Mouse (Mus musculus): Measurements from ENCODE around the gene Nfib. TPM values are rescaled to one million over a fixed set of nuclear protein-coding genes. Genes with fewer than 3 reads are reported as not detected.
A peak's percentile ranks its signal among the peaks of the same experiment; 100 is the strongest.

Nfib gene
- total RNA-seq, 2 experiments from 2014 or later, result 216 to 233 TPM

DNA sequence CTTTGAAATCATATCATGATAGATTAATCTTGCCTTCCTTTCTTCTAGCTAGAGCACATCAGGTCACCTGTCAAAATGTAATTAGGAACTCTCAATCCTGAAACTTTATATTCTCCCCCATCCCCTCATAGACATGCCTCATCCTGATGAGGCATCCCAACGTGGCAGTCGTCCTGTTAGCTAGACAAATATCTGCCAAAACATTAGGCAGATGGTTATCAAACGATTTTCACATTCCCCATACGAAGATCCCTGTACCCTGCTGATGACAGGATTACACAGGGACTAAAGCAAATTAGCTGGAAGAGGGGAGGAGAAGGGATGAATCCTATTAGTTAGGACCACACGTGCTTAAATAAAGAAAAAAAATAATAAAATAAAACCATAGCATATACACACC, 69.7 kb downstream of the Nfib start:
- intact Hi-C loops (cut with DNase I), result no loop called here
- no peak for DNase-seq

DNA sequence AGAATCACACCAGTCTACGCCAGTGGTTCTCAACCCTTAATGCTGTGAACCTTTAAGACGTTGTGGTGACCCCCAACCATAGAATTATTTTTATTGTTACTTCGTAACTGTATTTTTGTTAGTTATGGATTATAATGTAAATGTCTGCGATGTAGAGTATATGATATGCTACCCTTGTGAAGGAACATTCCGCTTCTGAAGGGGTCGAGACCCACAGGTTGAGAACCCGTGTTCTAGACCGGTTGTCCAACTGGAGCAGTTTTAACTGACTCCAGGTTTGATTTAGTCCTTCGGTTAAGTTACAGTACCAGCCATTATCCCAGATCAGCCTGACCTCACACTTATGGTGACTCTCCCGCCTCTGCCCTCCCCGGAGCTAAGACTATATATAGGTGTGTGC, 70.4 kb downstream of the Nfib start:
- no peak for DNase-seq
- intact Hi-C loops (cut with DNase I), result no loop called here

DNA sequence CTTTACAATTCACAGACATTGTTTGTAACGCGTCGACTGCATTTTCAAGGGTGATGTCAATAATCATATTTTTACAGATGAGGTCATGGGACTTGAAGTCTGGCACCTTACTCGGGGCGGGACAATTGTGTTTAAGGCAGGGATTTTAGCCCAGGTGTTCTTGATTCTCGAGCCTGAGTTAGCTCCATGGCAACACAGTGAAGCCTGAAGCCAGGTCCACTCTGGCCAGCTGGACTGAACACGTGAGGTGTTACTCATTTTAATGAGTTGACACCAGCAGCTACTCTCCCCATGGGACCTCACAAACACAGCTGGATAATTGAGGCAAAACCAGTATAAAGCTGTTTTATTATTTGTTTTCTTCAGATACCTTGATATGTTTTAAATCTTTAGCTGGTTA, 71.2 kb downstream of the Nfib start:
- intact Hi-C loops (cut with DNase I), result no loop called here
- DNase-seq, result no peak

DNA sequence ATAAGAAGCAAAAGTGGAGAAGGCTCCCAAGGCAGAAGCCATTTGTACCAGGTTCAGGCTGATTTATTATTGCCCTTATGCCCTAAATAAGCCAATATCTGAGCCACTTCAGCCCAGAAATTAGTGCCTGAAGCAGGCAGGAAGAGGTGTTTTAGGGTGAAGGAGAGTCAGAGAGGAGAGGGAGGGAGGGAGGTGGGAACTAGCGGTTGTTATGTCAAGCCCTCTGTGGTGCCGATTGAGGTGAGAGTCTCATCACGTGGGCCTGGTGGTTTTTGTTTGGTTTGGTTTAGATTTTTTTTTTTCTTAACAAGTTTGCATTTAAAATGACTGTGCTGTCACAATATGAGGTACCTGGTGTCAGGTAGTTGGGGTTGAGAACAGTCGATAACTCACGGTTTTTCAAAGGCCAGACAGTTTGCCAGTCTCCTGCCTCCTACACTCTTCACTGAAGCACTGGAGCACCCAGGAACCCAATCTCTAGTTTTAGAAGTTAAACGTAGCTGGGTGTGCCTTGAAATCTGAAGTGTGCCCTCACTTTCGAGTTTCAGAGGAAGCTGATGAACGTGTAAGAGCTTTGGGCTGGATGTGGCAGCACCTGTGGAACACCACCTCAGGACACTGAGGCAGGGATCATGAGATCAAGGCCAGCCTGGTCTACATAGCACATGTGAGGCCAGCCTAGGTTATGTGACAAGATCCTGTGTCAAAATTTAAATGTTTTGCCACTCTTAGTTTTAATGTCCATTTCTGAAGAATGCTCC, 81.1 kb downstream of the Nfib start:
- DNase-seq, result no peak
- intact Hi-C loops (cut with DNase I), result no loop called here

DNA sequence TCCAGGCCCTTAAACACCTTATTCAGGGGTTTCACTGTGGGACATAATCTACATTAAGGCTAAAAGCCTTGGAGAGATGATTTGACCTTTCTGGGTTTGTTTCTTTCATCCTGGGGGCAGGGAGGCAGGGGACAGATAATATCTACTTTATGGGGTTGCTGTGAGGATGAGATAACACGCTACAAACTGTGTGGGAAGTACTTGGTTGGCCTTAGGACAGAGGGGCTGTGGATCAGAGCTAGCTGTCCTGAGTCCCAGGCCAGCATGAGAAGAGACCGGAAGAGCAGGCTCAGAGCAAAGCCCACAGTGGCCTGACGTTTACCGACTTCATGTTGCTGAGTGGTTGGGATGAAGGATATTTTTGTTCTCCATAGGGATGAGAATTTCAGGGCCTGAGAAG, 81.7 kb downstream of the Nfib start:
- DNase-seq, result no peak
- intact Hi-C loops (cut with DNase I), result no loop called here

DNA sequence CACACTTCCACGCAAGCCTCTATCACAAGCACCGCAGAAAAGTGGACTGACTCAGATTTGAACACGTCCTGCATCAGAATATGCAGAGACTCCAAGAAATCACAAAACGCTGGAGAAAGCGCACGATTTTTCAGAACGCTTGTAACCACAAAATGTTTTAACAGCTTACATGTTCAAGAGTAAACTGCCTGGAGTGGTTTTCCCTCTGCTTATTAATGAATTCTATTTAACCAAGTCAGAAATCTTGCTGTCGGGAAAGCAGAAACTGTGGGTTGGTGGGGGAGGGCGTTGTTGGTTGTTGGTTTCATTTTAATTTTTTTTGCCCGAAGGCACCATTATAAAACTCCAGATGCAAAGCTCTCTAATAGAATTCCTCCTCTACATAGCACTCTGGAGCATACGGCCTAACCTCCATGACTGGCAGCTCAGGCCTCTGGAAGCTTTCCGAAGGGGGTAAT, 82.4 kb downstream of the Nfib start:
- intact Hi-C loops (cut with DNase I), result no loop called here
- DNase-seq, result no peak

DNA sequence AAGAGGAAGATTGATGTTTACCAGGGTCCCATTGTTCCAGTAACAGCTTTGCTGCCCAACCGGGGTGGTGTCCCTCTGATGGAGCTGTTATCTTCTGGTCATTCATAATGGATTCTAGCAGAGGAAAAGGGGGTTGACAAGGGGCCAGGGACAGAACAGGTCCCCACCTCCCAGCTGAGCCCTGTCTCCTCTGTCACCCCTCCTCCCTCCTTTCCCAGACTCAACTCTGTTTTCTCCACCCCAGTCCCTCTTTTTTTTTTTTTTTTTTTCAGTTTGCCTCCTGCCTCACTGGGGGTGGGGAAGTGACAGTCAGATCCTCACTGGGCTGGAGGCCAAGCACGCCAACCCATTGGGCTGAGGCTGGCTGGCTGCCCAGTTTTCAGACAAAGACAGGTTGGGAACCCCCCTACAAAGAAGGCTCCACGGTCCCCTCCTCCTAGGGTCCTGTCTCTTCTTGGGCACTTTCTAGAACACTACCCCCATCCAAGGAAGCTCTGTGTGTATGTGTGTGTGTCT, 83.2 kb downstream of the Nfib start:
- DNase-seq, result peak; percentile 98
- intact Hi-C loops (cut with DNase I), result no loop called here

DNA sequence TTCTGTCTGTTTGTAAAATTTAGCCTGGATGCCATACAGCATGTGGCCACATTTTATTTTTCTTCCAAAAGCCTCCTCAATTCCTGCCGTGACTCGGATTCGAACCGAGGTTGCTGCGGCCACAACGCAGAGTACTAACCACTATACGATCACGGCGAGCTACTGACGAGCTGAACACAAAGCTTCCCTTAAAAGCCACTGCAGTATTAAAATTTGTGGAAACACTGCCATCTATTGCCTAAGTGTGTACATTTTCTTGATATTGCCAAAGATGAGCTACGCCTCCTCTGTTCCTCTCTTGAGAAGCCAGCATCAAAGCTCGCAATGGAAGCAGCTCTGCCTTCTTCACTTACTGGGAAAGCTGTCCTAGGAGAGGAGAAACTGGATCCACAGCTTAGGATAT, 86.0 kb downstream of the Nfib start:
- peak; percentile 45 for DNase-seq
- intact Hi-C loops (cut with DNase I), result loop anchor here (10.0 kb wide), 5 partner anchors 115 to 1755 kb away; no protein-coding TSS in a partner anchor

DNA sequence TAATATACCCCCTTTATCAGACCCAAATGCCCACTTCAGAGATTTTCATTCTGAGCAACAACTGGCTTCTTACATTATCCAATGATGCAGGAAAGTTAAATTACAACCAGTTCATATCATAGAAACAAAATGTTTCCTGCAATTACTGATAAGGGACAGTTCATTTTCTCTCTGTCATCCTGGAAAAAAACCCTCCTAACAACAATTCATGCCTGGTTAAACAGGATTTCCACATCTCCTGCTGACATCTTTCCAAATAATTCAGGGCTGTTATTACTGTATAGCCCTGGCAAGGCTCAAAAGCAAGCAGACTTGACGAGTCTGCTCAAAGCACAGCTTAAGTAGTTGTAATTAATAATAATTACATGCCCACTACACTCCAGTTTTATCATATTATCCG, 86.5 kb downstream of the Nfib start:
- intact Hi-C loops (cut with DNase I), result loop anchor here (10.0 kb wide), 5 partner anchors 114 to 1754 kb away; no protein-coding TSS in a partner anchor
- DNase-seq, result no peak

DNA sequence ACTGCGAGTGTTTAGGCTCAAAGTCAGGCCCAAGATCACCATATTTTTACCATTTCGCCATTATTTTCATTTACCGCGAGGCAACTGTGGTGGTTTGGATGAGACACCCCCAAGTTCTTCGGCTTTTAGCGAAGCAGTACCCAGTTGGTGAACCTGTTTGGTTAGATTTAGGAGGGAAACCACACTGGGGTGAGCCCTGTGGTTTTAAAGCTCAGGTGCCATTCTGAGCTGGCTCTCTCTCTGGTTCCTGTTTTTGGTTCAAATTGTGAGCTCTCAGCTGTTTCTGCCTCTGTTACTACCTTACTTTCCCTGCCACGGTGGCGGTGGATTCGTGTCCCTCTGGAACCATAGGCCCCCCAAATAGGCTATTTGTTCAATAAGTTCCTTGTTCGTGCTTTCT, 88.3 kb downstream of the Nfib start:
- intact Hi-C loops (cut with DNase I), result loop anchor here (10.0 kb wide), 5 partner anchors 112 to 1752 kb away; no protein-coding TSS in a partner anchor
- DNase-seq, result no peak

DNA sequence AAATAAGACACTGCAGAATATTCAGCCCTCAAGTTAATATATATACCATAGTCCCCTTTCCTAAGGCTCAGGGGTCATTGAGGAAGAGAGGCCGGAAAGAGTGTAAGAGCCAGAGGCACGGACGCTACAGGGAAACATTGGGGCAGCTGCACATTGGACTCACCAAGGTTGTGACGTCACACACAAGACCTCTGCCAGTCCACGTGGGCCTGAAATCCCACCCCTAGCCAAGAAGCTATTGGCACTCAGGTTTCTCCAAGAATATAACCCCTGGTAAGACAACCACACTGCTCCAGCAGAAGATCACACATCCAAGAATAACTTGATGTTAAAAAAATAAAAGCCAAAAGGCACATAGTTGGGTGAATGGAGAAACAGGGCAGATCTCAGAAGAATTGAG, 89.8 kb downstream of the Nfib start:
- intact Hi-C loops (cut with DNase I), result loop anchor here (10.0 kb wide), 5 partner anchors 111 to 1751 kb away; no protein-coding TSS in a partner anchor
- peak; percentile 57 for DNase-seq

DNA sequence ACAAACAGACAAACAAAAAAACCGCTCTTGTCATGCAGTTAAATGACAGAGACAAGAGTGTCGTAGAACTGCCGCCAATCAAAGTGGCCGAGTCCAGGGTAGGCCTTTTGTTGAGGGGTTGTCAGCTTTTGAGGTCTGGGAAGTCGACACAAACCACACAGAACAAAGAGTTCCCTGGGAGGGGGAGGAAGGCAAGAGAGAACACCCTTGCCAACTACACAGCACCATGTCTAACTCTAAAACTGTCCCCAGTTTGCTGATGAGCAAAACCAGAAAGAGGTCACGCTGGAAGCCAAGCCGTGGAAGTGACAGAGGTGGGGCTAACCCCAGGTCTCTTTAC, 91.1 kb downstream of the Nfib start:
- intact Hi-C loops (cut with DNase I), result loop anchor here (10.0 kb wide), 5 partner anchors 110 to 1750 kb away; no protein-coding TSS in a partner anchor
- no peak for DNase-seq

DNA sequence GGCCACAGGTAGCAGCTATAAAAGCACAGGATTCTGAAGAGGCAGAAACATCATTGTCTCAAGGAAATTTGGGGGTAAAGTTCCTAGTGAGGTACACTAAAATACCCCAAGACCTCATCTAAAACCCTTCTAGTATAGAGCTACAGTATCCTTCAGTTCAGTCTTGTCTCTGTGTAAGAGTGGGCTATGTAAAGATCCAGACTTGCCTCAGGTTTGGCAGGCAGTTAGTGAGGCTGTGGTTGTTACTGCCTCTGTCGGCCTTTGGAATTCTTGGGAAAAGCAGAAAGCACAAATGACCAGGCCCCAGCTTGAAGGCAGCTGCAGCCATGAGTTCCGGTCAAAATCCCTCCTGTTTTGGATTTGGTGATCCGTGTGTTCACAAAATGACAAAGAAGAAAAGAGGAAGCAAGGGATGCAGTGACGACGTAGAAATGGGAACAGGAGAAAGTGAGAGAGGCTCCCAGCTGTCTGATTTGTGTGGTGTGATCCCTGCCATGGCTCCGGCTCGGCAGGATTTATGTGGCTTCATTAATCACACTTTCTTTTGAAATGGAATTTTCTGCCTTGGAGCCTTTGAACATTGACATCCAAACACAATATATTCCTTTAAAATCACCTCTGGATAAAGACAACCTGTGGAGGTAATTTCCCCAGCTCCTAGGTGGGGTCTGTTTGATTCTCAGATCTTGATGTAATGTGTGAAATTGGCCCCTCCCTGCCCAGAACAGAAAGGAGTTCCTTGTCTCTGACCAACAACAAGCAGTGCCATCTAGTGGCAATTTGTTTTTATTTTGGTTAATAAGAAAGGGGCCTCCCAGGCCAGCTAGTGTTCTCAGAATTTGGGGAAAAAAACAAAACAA, 91.7 kb downstream of the Nfib start:
- intact Hi-C loops (cut with DNase I), result loop anchor here (10.0 kb wide), 5 partner anchors 109 to 1749 kb away; no protein-coding TSS in a partner anchor
- DNase-seq, result peak; percentile 54

DNA sequence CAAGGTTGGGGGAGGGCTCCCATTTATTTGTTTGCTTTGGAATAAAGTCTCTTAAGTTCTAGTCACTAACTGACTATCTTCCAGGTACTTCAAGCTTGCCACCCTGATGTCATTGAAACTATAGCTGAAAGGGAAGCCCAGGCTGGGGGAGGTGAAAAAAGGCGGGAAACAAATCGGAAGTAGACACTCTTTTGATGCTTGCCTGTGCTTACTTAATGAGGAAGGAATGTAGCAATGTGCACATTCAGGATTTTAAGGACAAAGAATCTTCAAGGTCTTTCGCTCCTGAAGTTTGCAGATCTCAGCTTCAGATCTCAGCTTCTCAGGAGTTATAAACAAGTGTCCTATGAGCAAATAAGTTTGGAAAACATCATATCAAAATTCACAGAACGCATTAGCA, 95.9 kb downstream of the Nfib start:
- intact Hi-C loops (cut with DNase I), result loop anchor here (10.0 kb wide), 6 partner anchors 105 to 1745 kb away; no protein-coding TSS in a partner anchor
- no peak for DNase-seq

DNA sequence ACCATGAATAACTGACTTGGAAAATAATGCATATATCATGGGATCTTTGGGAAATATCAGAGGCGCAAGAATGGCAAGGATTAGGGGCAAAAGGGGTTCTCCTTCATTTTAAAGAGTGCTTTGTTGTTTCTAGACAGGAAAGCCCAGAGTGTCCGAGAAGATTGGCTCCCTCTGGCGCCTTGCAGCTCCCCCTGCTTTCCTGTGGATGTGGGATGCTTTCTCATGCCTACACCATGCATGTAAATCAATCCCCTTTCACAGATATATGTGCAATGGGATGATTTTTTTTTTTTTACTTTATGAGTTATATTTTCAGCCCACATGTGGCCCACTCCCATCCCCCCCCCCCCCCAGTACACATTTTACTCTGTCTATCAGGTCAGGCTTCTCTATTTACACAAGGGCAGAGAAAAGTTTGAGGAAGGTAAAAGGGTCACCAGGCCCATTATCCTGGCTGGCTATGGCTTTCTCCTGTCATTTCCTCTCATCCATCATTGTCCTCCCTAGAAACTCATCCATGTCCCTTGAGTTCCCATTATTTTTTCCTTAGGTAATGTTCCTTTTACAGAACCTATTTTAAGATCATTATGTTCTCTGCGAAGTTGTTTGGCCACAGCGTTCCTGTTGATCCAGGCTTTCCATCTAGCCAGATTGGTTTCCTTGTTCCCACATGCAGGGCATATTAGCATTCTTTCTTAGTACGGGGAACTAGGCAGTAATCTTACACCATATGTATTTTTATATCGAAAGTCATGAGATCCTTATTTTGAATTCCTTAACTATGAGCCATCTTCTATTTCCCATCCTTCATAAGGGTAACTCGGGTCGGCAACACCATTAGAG, 96.6 kb downstream of the Nfib start:
- DNase-seq, result no peak
- intact Hi-C loops (cut with DNase I), result loop anchor here (10.0 kb wide), 1 partner anchor 1114 kb away; no protein-coding TSS in a partner anchor

DNA sequence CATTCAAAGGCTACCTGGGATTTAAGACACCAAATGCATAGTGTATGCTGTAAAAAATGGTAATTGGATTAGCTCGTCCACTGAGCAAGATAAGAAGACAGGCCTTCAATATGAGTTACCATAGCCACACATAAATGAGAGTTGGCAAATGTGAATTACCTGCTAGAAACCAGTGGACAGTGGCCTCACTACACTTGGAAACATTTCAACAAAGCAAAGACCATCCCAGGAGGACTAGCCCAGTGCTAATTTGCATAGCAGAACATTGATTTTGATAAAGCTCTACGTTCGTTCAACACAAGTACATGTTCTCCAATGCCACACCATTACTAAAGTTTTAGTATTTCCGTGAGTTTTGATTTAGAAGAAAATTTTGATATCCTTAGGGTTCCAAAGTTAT, 98.3 kb downstream of the Nfib start:
- intact Hi-C loops (cut with DNase I), result loop anchor here (10.0 kb wide), 1 partner anchor 1112 kb away; no protein-coding TSS in a partner anchor
- DNase-seq, result no peak

DNA sequence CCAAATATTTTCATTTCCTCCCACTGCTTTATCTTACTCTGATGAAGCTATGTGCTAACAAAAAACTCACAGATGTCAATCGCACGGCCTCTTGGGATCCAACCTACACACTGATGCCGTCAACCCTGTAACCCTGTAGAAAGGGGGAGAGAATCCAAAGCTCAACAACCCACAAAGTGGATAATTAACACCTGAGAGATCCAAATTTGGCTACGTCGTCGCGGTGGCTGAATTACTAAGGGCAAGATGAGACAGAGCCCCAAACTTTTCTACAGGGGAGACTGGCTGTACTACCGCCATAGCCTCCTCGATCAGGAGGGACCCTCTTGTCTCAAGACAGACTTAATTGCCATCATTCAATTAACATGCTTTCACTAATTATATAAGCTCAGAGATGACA, 99.2 kb downstream of the Nfib start:
- intact Hi-C loops (cut with DNase I), result loop anchor here (10.0 kb wide), 1 partner anchor 1112 kb away; no protein-coding TSS in a partner anchor
- no peak for DNase-seq

DNA sequence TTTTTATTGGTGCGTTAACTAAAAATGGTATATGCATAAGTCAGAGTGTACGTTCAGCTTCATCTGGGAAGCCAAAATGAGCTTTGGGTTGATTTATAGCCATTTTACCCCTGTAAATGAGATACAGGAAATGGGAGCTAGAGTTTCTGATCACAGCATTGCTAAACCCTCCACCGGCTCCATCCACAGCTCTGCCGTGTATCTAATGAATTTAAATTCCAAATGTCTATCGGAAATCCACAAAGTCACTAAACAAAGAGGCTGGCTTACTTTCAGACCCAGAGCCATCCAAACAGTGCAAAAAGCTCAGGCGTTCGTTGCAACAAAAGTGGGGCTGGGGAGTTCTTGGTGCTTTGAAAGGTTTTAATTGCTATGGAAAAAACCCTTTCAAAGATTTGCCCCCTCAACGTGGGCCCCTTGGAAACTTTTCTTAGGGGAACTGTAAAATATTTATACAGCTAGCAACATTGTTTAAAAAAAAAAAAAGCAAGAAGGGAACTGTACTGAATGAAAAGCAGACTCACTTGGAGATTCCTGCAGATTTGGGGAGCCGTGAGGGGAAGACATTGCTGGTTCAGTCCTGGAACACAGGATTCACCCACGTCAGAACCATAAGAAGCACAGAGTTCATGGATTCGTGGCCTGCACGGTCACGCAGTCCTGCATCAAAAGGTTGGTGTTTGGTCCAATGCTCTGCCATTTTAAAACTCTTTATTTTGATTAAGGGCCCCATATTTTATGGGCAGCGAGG, 100.3 kb downstream of the Nfib start:
- DNase-seq, result no peak
- intact Hi-C loops (cut with DNase I), result loop anchor here (10.0 kb wide), 1 partner anchor 1110 kb away; no protein-coding TSS in a partner anchor

DNA sequence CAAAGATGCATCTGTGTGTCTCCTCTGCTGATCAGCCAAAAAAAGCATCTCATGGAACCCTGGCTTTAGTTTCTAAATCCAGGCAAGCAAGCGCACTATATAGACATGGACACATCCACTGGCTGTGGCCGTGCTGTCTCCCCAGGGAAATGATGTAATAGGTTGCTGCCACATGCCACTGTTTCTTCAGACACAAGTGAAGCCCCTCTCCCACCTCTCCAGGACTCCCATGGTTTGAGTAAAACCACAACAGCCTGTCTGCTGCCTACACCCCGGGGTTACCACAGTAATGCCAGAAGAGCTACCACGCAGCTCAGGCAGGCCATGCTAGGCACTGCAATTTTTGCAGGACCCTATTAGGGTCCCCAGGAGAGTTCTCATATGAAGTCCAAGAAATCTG, 101.0 kb downstream of the Nfib start:
- intact Hi-C loops (cut with DNase I), result loop anchor here (10.0 kb wide), 1 partner anchor 1110 kb away; no protein-coding TSS in a partner anchor

More for the DNA sequence above, 101.0 kb downstream of the Nfib start:
- DNase-seq, result peak; percentile 52

Data from left cerebral cortex, postnatal 4 days (tissue).